Comparison of ENCODE assay signal across 8 mouse cellular contexts in the genomic region with DNA sequence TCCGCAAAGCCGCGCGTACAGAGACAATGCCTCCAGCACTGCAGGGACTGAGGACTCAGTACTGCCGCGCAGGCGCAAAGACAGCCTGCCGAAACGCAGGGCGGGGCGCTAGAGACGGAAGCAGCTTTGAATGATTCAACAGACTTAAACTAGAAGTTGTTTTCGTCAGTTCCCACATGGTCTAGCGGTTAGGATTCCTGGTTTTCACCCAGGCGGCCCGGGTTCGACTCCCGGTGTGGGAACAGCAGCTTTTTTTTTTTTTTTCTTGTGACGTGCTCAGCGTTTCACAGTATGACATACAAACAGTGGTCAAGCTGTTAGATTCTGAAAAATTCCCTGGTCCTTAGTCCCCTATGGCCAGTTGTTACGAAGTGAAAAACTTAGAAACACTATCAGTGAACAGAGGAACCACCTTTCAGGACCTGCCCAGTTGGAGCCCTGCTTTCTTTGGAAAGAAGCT.
A peak's percentile ranks its signal among the peaks of the same experiment; 100 is the strongest.
DNase-seq lines count a peak whose midpoint lies in the region; ATAC-seq lines count a peak whose summit lies in the region.

No protein-coding gene starts in this region.

- H3K4me3 ChIP-seq in forebrain, embryonic 11.5 days (ENCODE audit: low read depth, low read length): peak overlapping the region; percentile 44
- peak overlapping the region; percentile 56 for H3K4me3 ChIP-seq in heart, embryonic 15.5 days
- peak overlapping the region; percentile 63 for H3K4me3 ChIP-seq in liver, embryonic 12.5 days

- peak; percentile 98 for ATAC-seq in forebrain, embryonic 11.5 days (replicated peaks; ENCODE audit: low FRiP score)
- ATAC-seq in heart, embryonic 15.5 days (replicated peaks; ENCODE audit: insufficient number of reproducible peaks, insufficient read depth, low FRiP score, low read depth): peak; percentile 98
- ATAC-seq in liver, embryonic 12.5 days: peak; percentile 97

- under 1% methylated on average over 21 of the region's 21 CpGs for WGBS in forebrain, embryonic 11.5 days
- under 1% methylated on average over 21 of the region's 21 CpGs for WGBS in heart, embryonic 15.5 days
- under 1% methylated on average over 21 of the region's 21 CpGs for WGBS in liver, embryonic 12.5 days (ENCODE audit: insufficient replicate concordance)

- peak; percentile 91 for DNase-seq in CD8-positive naive resting alpha-beta T cell, adult 2 months (ENCODE audit: low read depth in 2 of 2, low spot score in 2 of 2)
- peak; percentile 85 for DNase-seq in c-Kit-positive CD71-positive TER-119-positive erythroid progenitor cells, embryonic 14.5 days (ENCODE audit: low spot score)
- DNase-seq in forebrain, embryonic 11.5 days (ENCODE audit: low spot score): peak; percentile 95
- peak; percentile 95 for DNase-seq in kidney, postnatal 14 days
- peak; percentile 97 for DNase-seq in naive thymus-derived CD4-positive, alpha-beta T cell, adult 2 months (ENCODE audit: low read depth)
- peak; percentile 94 for DNase-seq in splenic B cell, adult 2 months (ENCODE audit: low read depth, low spot score)

- no peaks in the 10 kb centered on the region for H3K9me3 ChIP-seq in forebrain, embryonic 11.5 days (ENCODE audit: control insufficient read depth, low read length)
- no peaks in the 10 kb centered on the region for H3K9me3 ChIP-seq in heart, embryonic 15.5 days (replicated peaks)
- H3K9me3 ChIP-seq in liver, embryonic 12.5 days (replicated peaks): no peaks in the 10 kb centered on the region

- H3K4me2 ChIP-seq in forebrain, embryonic 11.5 days (ENCODE audit: low read depth, low read length, severe bottlenecking): peak overlapping the region; percentile 59
- peak overlapping the region; percentile 68 for H3K4me2 ChIP-seq in heart, embryonic 15.5 days
- H3K4me2 ChIP-seq in liver, embryonic 12.5 days: peak overlapping the region; percentile 63

- H3K27ac ChIP-seq in forebrain, embryonic 11.5 days (ENCODE audit: low read depth, low read length): peak overlapping the region; percentile 97
- peak overlapping the region; percentile 87 for H3K27ac ChIP-seq in heart, embryonic 15.5 days
- peak overlapping the region; percentile 58 for H3K27ac ChIP-seq in liver, embryonic 12.5 days

- peak overlapping the region; percentile 66 for H3K9ac ChIP-seq in forebrain, embryonic 11.5 days (ENCODE audit: low read length)
- peak overlapping the region; percentile 41 for H3K9ac ChIP-seq in heart, embryonic 15.5 days
- H3K9ac ChIP-seq in liver, embryonic 12.5 days: peak overlapping the region; percentile 56

- H3K36me3 ChIP-seq in forebrain, embryonic 11.5 days (ENCODE audit: control insufficient read depth, insufficient read depth, low read length): no peaks in the 10 kb centered on the region
- H3K36me3 ChIP-seq in heart, embryonic 15.5 days: no peaks in the 10 kb centered on the region
- no peaks in the 10 kb centered on the region for H3K36me3 ChIP-seq in liver, embryonic 12.5 days
- H3K36me3 ChIP-seq in splenic B cell, adult 2 months (ENCODE audit: control insufficient read depth, insufficient read depth, low read length, poor library complexity, severe bottlenecking): no peaks in the 10 kb centered on the region

- H3K27me3 ChIP-seq in forebrain, embryonic 11.5 days (ENCODE audit: control insufficient read depth, insufficient read depth, low read length): no peaks in the 10 kb centered on the region
- H3K27me3 ChIP-seq in heart, embryonic 15.5 days: no peaks in the 10 kb centered on the region
- H3K27me3 ChIP-seq in liver, embryonic 12.5 days (replicated peaks): no peaks in the 10 kb centered on the region
- no peaks in the 10 kb centered on the region for H3K27me3 ChIP-seq in splenic B cell, adult 2 months (ENCODE audit: control insufficient read depth, insufficient read depth, low read length, poor library complexity, severe bottlenecking)

- H3K4me1 ChIP-seq in forebrain, embryonic 11.5 days (replicated peaks; ENCODE audit: control insufficient read depth, insufficient read depth, low read length): no peaks in the 10 kb centered on the region; the same call in 1 of the 2 replicates
- H3K4me1 ChIP-seq in heart, embryonic 15.5 days (replicated peaks): peaks cover 5% of the 10 kb centered on the region
- peaks cover 18% of the 10 kb centered on the region for H3K4me1 ChIP-seq in liver, embryonic 12.5 days

Comparison
In these comparisons a context has a peak if more than half of its experiments do, and no peak if none do; other contexts are left out.
1. Peak in every context shown above with its lines: DNase-seq, ATAC-seq, H3K4me3 ChIP-seq and H3K27ac ChIP-seq.